Mouse (Mus musculus) heart, adult 2 months (tissue): Measurements from ENCODE around the gene Coro1a. TPM values are rescaled to one million over a fixed set of nuclear protein-coding genes. Genes with fewer than 3 reads are reported as not detected.

Experiments used
- DNase-seq, 2 experiments: peaks; one replicate each; pipeline ENCODE4 v3.0.0; 2021
- H3K27ac ChIP-seq: fragments of 200-600 bp; 2 replicates; pipeline ENCODE4 v1.8.1; 2022
- H3K27me3 ChIP-seq: fragments of 200-500 bp; 2 replicates; pipeline ENCODE4 v1.6.1; 2012; ENCODE audit warnings: mild to moderate bottlenecking, low read length, inconsistent platforms, mixed read lengths; ENCODE audit not compliant: control insufficient read depth, insufficient read depth
- H3K36me3 ChIP-seq: fragments of 200-500 bp; 2 replicates; pipeline ENCODE4 v1.6.1; 2012; ENCODE audit warnings: low read length, inconsistent platforms; ENCODE audit not compliant: control insufficient read depth, insufficient read depth
- H3K4me1 ChIP-seq: fragments of 200-500 bp; 2 replicates; pipeline ENCODE4 v1.6.1; 2011; ENCODE audit warnings: low read length; ENCODE audit not compliant: control insufficient read depth, insufficient read depth
- H3K4me3 ChIP-seq: fragments of 200-600 bp; 2 replicates; pipeline ENCODE4 v1.8.1; 2022
- H3K79me2 ChIP-seq: fragments of 200-500 bp; replicated peaks from 2 replicates; pipeline ENCODE4 v1.6.1; 2012; ENCODE audit warnings: mild to moderate bottlenecking, inconsistent platforms, low read length, moderate library complexity, mixed read lengths; ENCODE audit not compliant: control insufficient read depth, insufficient read depth
- H3K9ac ChIP-seq: fragments of 200-500 bp; 2 replicates; pipeline ENCODE4 v1.6.1; 2012; ENCODE audit warnings: low read depth, mild to moderate bottlenecking, control low read depth, inconsistent platforms, low read length, mixed read lengths
- CTCF ChIP-seq: fragments of 200-600 bp; IDR thresholded peaks from 2 replicates; pipeline ENCODE4 v1.8.1; 2022; ENCODE audit warnings: antibody characterized with exemption, mild to moderate bottlenecking, moderate library complexity
- EP300 ChIP-seq: fragments of 200-500 bp; IDR thresholded peaks from 2 replicates; pipeline ENCODE4 v1.6.1; 2011; ENCODE audit warnings: low read depth, low read length, control low read depth; ENCODE audit not compliant: insufficient read depth
- POLR2A ChIP-seq: fragments of 200-500 bp; IDR thresholded peaks from 2 replicates; pipeline ENCODE4 v1.6.1; 2011; ENCODE audit warnings: mild to moderate bottlenecking, low read depth, low read length, control low read depth; ENCODE audit not compliant: insufficient read depth
- WGBS: fragments of 180-500 bp; shearing (Covaris S2); methylation state at CpG from one replicate; pipeline ENCODE4 v1.1.7; 2018; 5-methylcytosine and 5-hydroxymethylcytosine counted together
- intact Hi-C: fragments of 180-260 bp; cut with DNase I; formaldehyde crosslinking; loops from one replicate; pipeline ENCODE4 v1.15.1; 2025
- polyA plus RNA-seq: library from polyadenylated mRNA; depleted of rRNA; stranded (reverse); fragments of >200 nt; gene quantifications from 2 replicates; pipeline ENCODE4 v1.2.3, GENCODE M21; 2012; rRNA removed
- total RNA-seq, 2 experiments: library from RNA; stranded (reverse); gene quantifications; 2 replicates each; pipeline ENCODE4 v1.2.3; 2021

Gene Coro1a
- total and polyA plus RNA-seq, 3 experiments: 9.8 to 33.7 (median 12.1) TPM

DNA sequence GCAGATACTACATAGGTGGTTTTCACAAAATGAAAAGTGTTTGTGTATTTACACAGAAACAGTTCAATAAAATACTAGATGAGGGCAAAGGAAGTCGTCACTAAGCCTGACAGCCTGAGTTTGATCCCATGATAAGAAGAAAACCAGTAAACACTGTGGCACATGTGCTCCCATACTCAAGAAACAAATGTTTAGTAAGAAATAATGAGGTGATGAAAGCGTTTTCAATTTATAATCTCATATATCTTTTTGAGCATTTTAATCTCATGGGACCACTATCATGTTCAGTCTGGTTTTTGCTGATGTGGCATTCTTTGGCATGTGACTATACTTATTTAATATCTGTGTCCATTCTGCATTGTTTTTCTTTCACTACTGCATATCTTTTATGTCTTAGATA lies 53.6 kb downstream of the Coro1a start:
- Histone ChIP-seq H3K4me3 (no peak overlapping the region), H3K4me1 (peaks cover 2% of the 10 kb centered on the region), H3K27me3 (no peaks in the 10 kb centered on the region), H3K79me2 (no peaks in the 10 kb centered on the region), H3K27ac (no peak overlapping the region), H3K9ac (no peak overlapping the region), H3K36me3 (no peaks in the 10 kb centered on the region; the same call in 1 of the 2 replicates)
- 73% methylated on average over 2 of the region's 2 CpGs for WGBS
- no peak for DNase-seq
- intact Hi-C loops: loop anchor here (2.0 kb wide), 1 partner anchor 15 kb away; no protein-coding TSS in a partner anchor
- TF ChIP-seq CTCF (no peak), POLR2A (no peak), EP300 (no peak)

DNA sequence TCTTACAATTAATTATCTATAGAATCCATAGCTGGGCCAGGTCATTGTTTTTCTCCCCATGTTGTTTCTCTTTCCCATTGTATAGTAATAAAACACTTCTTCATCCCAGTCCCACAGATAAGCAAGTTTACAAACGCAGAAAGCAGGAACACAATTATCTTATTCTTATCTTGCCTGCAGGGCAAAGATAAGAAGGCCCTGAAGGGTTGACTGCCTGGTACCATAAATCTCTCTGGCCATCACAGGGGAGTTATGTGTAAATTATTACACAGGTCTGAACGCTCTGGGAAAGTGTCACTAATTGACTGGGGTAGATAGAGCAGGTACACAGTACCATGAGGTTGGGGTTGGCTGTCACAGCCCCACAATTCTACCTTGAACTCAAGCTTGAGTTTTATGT lies 56.7 kb downstream of the Coro1a start:
- Histone ChIP-seq H3K4me3 (no peak overlapping the region), H3K36me3 (no peaks in the 10 kb centered on the region; the same call in 1 of the 2 replicates), H3K27ac (no peak overlapping the region), H3K4me1 (peaks cover 10% of the 10 kb centered on the region), H3K27me3 (no peaks in the 10 kb centered on the region), H3K79me2 (no peaks in the 10 kb centered on the region), H3K9ac (no peak overlapping the region)
- intact Hi-C loops: no loop called here
- DNase-seq: no peak
- TF ChIP-seq CTCF (no peak), EP300 (no peak), POLR2A (no peak)
- 53% methylated on average over 2 of the region's 2 CpGs for WGBS

Other genes starting within 250 kb of the Coro1a start
- 1 to 10 TPM; 1.1 to 1.3 TPM for gene Atp2a1, start 244.7 kb downstream of the Coro1a start, total RNA-seq
- 5.7 and 6.6 TPM in 2 replicates for gene Atp2a1, start 244.7 kb downstream of the Coro1a start, polyA plus RNA-seq
- 10 to 100 TPM; 42.5 to 46.1 TPM for gene Sh2b1, start 232.4 kb downstream of the Coro1a start, total RNA-seq
- 58.2 and 59.2 TPM in 2 replicates for gene Sh2b1, start 232.4 kb downstream of the Coro1a start, polyA plus RNA-seq
- 100 to 1,000 TPM; 271 to 314 TPM for gene Tufm, start 220.4 kb downstream of the Coro1a start, total RNA-seq
- 288 and 353 TPM in 2 replicates for gene Tufm, start 220.4 kb downstream of the Coro1a start, polyA plus RNA-seq
- 10 to 100 TPM; 34.0 to 37.6 TPM for gene Atxn2l, start 204.3 kb downstream of the Coro1a start, total RNA-seq
- 48.1 and 66.7 TPM in 2 replicates for gene Atxn2l, start 204.3 kb downstream of the Coro1a start, polyA plus RNA-seq
- gene Eif3c, start 141.4 kb downstream of the Coro1a start, total RNA-seq: 100 to 1,000 TPM; 133 to 159 TPM
- gene Eif3c, start 141.4 kb downstream of the Coro1a start, polyA plus RNA-seq: 59.3 and 72.6 TPM in 2 replicates
- under 1 TPM; 0.32 to 0.39 TPM for gene Apobr, start 122.8 kb downstream of the Coro1a start, total RNA-seq
- 0.47 and 1.1 TPM in 2 replicates for gene Apobr, start 122.8 kb downstream of the Coro1a start, polyA plus RNA-seq
- gene Cln3, start 122.0 kb downstream of the Coro1a start, total RNA-seq: 10 to 100 TPM; 12.8 to 12.9 TPM
- 30.0 and 33.2 TPM in 2 replicates for gene Cln3, start 122.0 kb downstream of the Coro1a start, polyA plus RNA-seq
- gene Il27, start 112.8 kb downstream of the Coro1a start, total RNA-seq: not detected
- not detected in 2 replicates for gene Il27, start 112.8 kb downstream of the Coro1a start, polyA plus RNA-seq
- gene Nupr1, start 76.9 kb downstream of the Coro1a start, total RNA-seq: 1 to 10 TPM; 4.8 to 6.5 TPM
- gene Nupr1, start 76.9 kb downstream of the Coro1a start, polyA plus RNA-seq: 10.5 and 13.9 TPM in 2 replicates
- 10 to 100 TPM; 21.6 to 23.4 TPM for gene Sgf29, start 58.5 kb downstream of the Coro1a start, total RNA-seq
- 23.7 and 25.5 TPM in 2 replicates for gene Sgf29, start 58.5 kb downstream of the Coro1a start, polyA plus RNA-seq
- 10 to 100 TPM; 34.1 to 34.3 TPM for gene Sult1a1, start 31.4 kb downstream of the Coro1a start, total RNA-seq
- gene Sult1a1, start 31.4 kb downstream of the Coro1a start, polyA plus RNA-seq: 53.6 and 56.6 TPM in 2 replicates
- 10 to 100 TPM; 49.7 to 63.7 TPM for gene Bola2, start 12.4 kb downstream of the Coro1a start, total RNA-seq
- 25.9 and 29.1 TPM in 2 replicates for gene Bola2, start 12.4 kb downstream of the Coro1a start, polyA plus RNA-seq
- gene Slx1b, start 12.0 kb downstream of the Coro1a start, total RNA-seq: 1 to 10 TPM; 3.6 to 3.9 TPM
- 7.8 and 10.3 TPM in 2 replicates for gene Slx1b, start 12.0 kb downstream of the Coro1a start, polyA plus RNA-seq
- gene Mapk3, start 51.8 kb upstream of the Coro1a start, total RNA-seq: 10 to 100 TPM; 45.9 to 53.1 TPM
- gene Mapk3, start 51.8 kb upstream of the Coro1a start, polyA plus RNA-seq: 111 and 120 TPM in 2 replicates
- 1 to 10 TPM; 1.3 TPM for gene Gdpd3, start 58.5 kb upstream of the Coro1a start, total RNA-seq
- gene Gdpd3, start 58.5 kb upstream of the Coro1a start, polyA plus RNA-seq: 4.3 and 75.7 TPM in 2 replicates
- gene Ypel3, start 69.2 kb upstream of the Coro1a start, total RNA-seq: 10 to 100 TPM; 60.2 to 89.9 TPM
- 115 and 144 TPM in 2 replicates for gene Ypel3, start 69.2 kb upstream of the Coro1a start, polyA plus RNA-seq
- gene Tbx6, start 73.7 kb upstream of the Coro1a start, total RNA-seq: under 1 TPM; 0.44 to 0.66 TPM
- 2.3 and 2.9 TPM in 2 replicates for gene Tbx6, start 73.7 kb upstream of the Coro1a start, polyA plus RNA-seq
- gene Ppp4c, start 84.7 kb upstream of the Coro1a start, total RNA-seq: 10 to 100 TPM; 31.8 to 31.9 TPM
- gene Ppp4c, start 84.7 kb upstream of the Coro1a start, polyA plus RNA-seq: 65.6 and 99.5 TPM in 2 replicates
- gene Fam57b, start 89.9 kb upstream of the Coro1a start, total RNA-seq: 1 to 10 TPM; 7.4 to 8.8 TPM
- gene Fam57b, start 89.9 kb upstream of the Coro1a start, polyA plus RNA-seq: 9.0 and 12.8 TPM in 2 replicates
- not detected for gene 4930451I11Rik, start 123.9 kb upstream of the Coro1a start, total RNA-seq
- not detected in 2 replicates for gene 4930451I11Rik, start 123.9 kb upstream of the Coro1a start, polyA plus RNA-seq
- not detected for gene Doc2a, start 139.6 kb upstream of the Coro1a start, total RNA-seq
- gene Doc2a, start 139.6 kb upstream of the Coro1a start, polyA plus RNA-seq: not detected in 2 replicates
- 1 to 10 TPM; 5.7 to 6.3 TPM for gene Hirip3, start 154.2 kb upstream of the Coro1a start, total RNA-seq
- 3.6 and 4.4 TPM in 2 replicates for gene Hirip3, start 154.2 kb upstream of the Coro1a start, polyA plus RNA-seq
- 10 to 100 TPM; 16.8 to 18.3 TPM for gene Ino80e, start 154.6 kb upstream of the Coro1a start, total RNA-seq
- 25.9 and 29.6 TPM in 2 replicates for gene Ino80e, start 154.6 kb upstream of the Coro1a start, polyA plus RNA-seq
- gene Taok2, start 176.9 kb upstream of the Coro1a start, total RNA-seq: 10 to 100 TPM; 37.4 to 39.8 TPM
- 43.1 and 44.7 TPM in 2 replicates for gene Taok2, start 176.9 kb upstream of the Coro1a start, polyA plus RNA-seq
- 10 to 100 TPM in 1 of 2 experiments, 1 to 10 TPM in 1; 8.6 to 12.0 TPM for gene Tmem219, start 215.1 kb upstream of the Coro1a start, total RNA-seq
- 27.1 and 33.6 TPM in 2 replicates for gene Tmem219, start 215.1 kb upstream of the Coro1a start, polyA plus RNA-seq
- gene Kctd13, start 221.1 kb upstream of the Coro1a start, total RNA-seq: 1 to 10 TPM; 6.7 TPM
- gene Kctd13, start 221.1 kb upstream of the Coro1a start, polyA plus RNA-seq: 12.7 and 13.7 TPM in 2 replicates
- gene Asphd1, start 241.8 kb upstream of the Coro1a start, total RNA-seq: not detected
- gene Asphd1, start 241.8 kb upstream of the Coro1a start, polyA plus RNA-seq: 0.08 and 0.29 TPM in 2 replicates
- 1 to 10 TPM; 5.6 to 6.1 TPM for gene Sez6l2, start 242.8 kb upstream of the Coro1a start, total RNA-seq
- gene Sez6l2, start 242.8 kb upstream of the Coro1a start, polyA plus RNA-seq: 5.0 and 5.4 TPM in 2 replicates